Mouse (Mus musculus) heart, postnatal 25 days (tissue): ENCODE results near the gene Tmem19. TPM values are rescaled to one million over a fixed set of nuclear protein-coding genes. Genes with fewer than 3 reads are reported as not detected.

ENCODE experiments used
- DNase-seq: peaks from one replicate; pipeline ENCODE4 v3.0.0; 2022; ENCODE audit warnings: low spot score
- intact Hi-C: fragments of 180-260 bp; cut with DNase I; formaldehyde crosslinking; loops from one replicate; pipeline ENCODE4 v1.15.1; 2025
- total RNA-seq, 2 experiments: library from RNA; stranded (reverse); gene quantifications; 2 replicates each; pipeline ENCODE4 v1.2.3; 2021

Tmem19 gene
- total RNA-seq, 2 experiments from 2014 or later = 10.3 to 15.0 TPM

GRCm38 (mm10) chr10:115314582-115315452 lies 47.5 kb downstream of the Tmem19 start:
- DNase-seq = peak; percentile 15
- intact Hi-C loops = loop anchor here (1.0 to 5.0 kb wide), 3 partner anchors 47 to 67 kb away; partner anchors contain the start of genes Thap2, Tmem19 and Zfc3h1

GRCm38 (mm10) chr10:115314287-115314581 lies 48.1 kb downstream of the Tmem19 start:
- DNase-seq = no peak
- intact Hi-C loops = loop anchor here (1.0 kb wide), 1 partner anchor 62 kb away; no protein-coding TSS in a partner anchor

- DNase-seq = no peak
- intact Hi-C loops = loop anchor here (1.0 kb wide), 1 partner anchor 61 kb away; no protein-coding TSS in a partner anchor
These were observed 48.5 kb downstream of the Tmem19 start for GRCm38 (mm10) chr10:115313641-115314286.

- no peak for DNase-seq
These were observed 49.6 kb downstream of the Tmem19 start for GRCm38 (mm10) chr10:115312732-115313131.

GRCm38 (mm10) chr10:115312194-115312593 lies 50.1 kb downstream of the Tmem19 start:
- DNase-seq = no peak
- intact Hi-C loops = no loop called here

More at GRCm38 (mm10) chr10:115312732-115313131, 49.6 kb downstream of the Tmem19 start:
- intact Hi-C loops = no loop called here

GRCm38 (mm10) chr10:115311263-115311965 lies 50.9 kb downstream of the Tmem19 start:
- DNase-seq = no peak
- intact Hi-C loops = no loop called here

GRCm38 (mm10) chr10:115309191-115309590 lies 53.1 kb downstream of the Tmem19 start:
- intact Hi-C loops = no loop called here
- no peak for DNase-seq

GRCm38 (mm10) chr10:115307331-115307875 lies 54.9 kb downstream of the Tmem19 start:
- intact Hi-C loops = no loop called here
- DNase-seq = no peak

- DNase-seq = no peak
- intact Hi-C loops = no loop called here
These were observed 63.6 kb downstream of the Tmem19 start for GRCm38 (mm10) chr10:115298683-115299082.

- intact Hi-C loops = no loop called here
- no peak for DNase-seq
These were observed 64.7 kb downstream of the Tmem19 start for GRCm38 (mm10) chr10:115297582-115297981.

- intact Hi-C loops = no loop called here
- DNase-seq = no peak
These were observed 65.8 kb downstream of the Tmem19 start for GRCm38 (mm10) chr10:115296401-115296935.

GRCm38 (mm10) chr10:115295162-115295561 lies 67.1 kb downstream of the Tmem19 start:
- DNase-seq = no peak
- intact Hi-C loops = no loop called here

- intact Hi-C loops = no loop called here
- no peak for DNase-seq
These were observed 67.6 kb downstream of the Tmem19 start for GRCm38 (mm10) chr10:115294715-115295114.

- DNase-seq = no peak
- intact Hi-C loops = no loop called here
These were observed 68.4 kb downstream of the Tmem19 start for GRCm38 (mm10) chr10:115293946-115294345.

GRCm38 (mm10) chr10:115290671-115291070 lies 71.6 kb downstream of the Tmem19 start:
- DNase-seq = no peak
- intact Hi-C loops = no loop called here

Other genes starting within 250 kb of the Tmem19 start
- gene Tph2, start 177.5 kb downstream of the Tmem19 start, total RNA-seq = not detected
- 10 to 100 TPM; 46.8 to 49.4 TPM for gene Tbc1d15, start 111.0 kb downstream of the Tmem19 start, total RNA-seq
- gene Rab21, start 46.9 kb downstream of the Tmem19 start, total RNA-seq = 10 to 100 TPM; 73.9 to 78.2 TPM
- gene Thap2, start 21.9 kb upstream of the Tmem19 start, total RNA-seq = 1 to 10 TPM; 7.8 to 9.4 TPM
- 10 to 100 TPM; 11.6 to 17.2 TPM for gene Zfc3h1, start 22.5 kb upstream of the Tmem19 start, total RNA-seq
- gene A930009A15Rik, start 207.5 kb upstream of the Tmem19 start, total RNA-seq = not detected
- gene Lgr5, start 225.3 kb upstream of the Tmem19 start, total RNA-seq = under 1 TPM; 0.05 to 0.06 TPM